Mouse (Mus musculus): Measurements from ENCODE around the gene Auts2.

Auts2 gene

DNA sequence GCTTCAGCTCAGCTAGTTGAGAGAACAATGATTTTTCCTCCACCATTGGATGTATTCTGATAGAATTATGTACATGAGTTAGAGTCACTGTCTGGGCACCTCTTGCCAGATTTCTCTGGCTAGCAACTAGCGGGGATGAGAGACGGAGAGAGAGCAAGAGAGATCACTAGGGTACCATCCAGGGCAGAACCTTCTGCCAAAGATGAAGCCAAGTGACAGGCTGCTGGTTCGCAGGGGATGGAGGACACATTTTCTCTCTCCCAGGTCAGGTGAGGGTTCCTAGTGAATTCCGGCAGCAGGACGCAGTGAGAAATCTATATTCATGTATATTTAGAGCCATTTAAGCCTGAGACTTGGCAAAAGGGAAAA, 956.8 kb downstream of the Auts2 start:
- no peak for DNase-seq

DNA sequence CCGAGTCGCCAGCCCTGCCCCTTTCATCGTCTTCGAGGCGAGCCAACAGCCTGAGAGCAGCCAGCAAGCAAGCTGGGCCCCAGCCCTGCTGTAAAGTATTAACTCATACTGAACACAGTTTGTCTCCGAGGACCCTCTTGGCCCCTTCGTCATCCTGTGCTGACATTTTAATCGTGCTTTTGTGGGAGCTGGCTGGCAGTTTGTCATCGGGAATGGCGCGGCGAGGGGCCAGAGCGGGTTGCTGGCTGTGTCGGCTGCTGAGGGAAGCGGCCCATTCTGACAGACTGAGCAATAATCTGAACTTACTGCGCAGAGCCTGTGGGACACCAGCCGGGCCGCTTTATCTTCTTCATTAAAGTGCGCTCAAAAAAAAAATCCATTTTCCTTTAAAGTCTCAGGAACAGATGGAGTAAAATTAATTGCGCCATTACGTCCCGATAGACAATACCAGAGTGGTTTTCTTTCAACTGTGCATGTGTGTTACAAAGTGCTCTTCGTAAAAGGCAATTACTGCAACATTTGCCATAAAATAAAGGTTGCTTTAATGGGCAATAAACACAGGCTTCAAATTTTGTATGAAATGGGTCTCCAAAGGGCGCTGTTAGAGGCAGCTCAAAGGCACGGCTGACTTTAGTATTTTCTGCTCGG, 957.3 kb downstream of the Auts2 start:
- DNase-seq: no peak

DNA sequence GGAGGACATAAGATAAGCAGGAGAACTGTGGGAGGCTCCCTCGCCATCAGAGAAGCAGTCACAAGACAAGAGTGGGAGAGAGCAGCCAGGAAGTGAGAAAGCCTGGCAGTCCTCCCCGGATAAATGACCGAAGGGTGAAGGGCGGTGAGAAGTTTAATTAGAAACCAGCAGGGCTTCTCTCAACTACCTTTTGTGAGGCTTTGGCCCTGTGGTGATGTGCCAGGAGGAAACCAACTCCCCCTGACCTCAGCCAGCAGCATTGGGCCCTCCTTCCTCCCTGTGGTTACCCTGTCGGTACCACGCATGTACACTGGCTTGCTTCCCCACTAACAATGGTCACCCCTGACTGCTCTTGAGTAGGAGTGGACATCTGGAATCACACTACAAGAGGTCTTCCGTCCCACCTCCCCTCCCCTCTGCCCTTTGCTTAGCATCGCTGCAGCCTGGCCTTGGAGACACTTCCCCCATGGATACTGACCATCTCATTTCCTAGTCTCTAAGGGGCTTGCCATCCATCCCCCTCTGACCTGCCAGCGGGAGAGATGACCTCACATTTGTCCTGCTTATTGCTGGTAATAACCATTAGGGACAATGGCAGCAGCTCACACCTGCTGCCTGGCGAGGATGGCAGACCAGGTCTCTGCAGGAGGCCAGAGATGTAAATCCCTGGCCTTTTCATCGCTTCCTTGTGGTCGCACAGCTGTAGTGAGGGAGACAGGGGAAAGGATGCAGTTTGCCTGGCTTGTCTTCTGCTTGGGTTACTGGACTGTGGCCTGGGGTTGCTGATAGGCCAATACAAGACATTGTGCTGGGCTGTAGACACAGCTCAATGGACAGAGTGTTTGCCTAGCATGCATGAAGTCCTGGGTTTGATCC, 958.6 kb downstream of the Auts2 start:
- DNase-seq: no peak

DNA sequence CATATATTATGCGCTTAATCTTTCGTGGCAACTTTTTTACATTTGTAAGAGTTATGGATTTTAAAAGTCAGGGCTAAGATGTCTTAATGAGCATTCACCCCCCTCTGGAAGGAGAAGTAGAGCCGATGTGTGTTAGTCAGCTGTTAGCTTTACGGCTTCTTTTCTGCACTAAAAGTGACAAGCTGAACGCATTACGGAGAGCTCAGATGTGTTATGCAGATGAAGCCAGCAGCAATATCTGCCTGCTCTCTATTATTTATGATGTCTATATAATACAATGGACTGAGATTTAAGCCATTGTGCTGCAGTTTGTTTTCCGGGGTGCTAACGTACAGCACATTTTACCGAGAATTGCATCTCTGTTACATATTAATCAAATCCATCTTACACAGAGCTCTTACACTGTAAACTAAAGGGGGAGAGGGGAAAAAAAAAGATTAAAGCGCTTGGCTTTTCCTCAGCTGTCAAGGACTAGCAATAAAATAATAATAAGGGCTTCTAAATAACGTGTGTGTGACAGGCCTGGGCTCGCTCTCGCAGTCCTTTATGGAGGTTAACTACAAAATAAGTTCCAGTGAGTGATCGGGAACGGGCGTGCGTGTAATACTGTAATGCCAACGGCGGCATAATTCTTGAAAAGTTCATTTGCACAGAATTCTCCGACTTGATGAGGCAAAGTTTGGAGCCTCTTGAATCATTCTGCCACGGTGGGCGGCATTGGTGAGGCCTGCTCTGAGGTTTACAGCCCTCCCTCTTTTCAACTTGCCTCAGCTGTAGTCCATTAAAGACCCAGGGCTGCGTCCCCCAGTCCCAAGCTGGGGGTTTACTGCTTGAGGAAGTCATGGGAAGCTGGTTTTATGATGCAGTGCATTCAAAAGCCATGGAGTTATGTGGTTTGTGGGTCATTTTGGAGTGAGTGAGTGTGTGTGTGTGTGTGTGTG, 961.8 kb downstream of the Auts2 start:
- no peak for DNase-seq

DNA sequence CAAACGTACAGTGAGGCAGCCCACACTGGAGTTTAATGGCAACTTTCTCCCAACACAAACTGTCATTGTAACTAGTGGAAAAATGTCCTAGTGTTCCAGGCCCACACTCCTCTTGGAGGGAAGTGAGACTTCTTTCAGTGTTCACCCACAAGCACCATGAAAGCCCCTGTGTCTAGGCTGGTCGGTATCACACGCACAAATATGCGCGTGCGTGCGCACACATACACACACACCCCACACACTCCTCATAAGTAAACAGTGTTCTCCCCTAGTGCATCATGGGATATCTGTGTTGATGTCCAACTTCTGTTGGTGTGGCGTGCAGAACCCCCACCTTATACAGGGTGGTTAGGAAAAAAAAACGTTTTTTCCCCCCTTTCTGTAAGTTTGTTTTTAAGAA, 964.4 kb downstream of the Auts2 start:
- DNase-seq: no peak

DNA sequence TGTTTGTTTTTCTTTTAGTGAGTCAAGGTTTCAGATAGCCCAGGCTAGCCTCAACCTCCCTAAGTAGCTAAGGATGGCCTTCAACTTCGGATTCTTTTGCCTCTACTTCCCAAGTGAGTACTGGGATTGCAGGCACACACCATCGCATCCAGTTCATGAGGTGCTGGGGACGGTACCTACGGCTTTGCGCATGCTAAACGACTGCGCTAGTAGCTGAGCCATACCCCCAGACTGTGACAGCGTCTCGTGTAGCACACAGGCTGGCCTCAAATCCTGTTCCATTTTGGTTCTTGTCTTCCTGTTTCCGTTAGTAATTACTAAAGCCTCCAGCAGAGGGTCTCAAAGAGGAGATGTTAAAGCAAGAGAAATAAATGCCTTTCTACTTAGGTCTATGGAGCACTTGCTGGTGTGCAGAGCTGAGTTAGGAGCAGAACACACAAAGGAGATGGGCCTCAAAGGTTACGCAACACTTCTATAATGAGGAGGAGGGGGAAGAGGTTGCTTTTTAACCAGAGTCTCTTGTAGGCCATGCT, 967.3 kb downstream of the Auts2 start:
- no peak for DNase-seq

DNA sequence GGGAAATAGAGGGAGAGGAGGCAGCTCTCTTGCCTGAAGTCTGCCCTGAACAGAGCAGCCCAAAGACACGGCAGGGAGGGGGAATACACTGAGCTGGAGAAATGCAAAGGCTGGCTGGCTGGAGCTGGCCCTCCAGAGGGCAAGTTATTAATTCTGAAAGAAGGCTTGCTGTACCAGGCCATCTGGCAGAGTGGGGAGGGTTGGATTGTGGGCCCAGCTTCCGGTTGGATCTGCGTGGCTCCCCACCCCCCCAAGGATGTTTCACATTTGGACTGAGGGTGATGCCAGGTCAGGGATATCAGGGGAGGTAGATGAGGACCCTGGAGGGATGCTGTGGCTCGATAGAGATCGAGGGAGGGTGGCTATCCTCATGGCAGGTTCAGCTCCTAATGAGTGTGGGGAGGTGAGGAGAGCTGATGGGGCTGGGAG, 968.0 kb downstream of the Auts2 start:
- DNase-seq: no peak

DNA sequence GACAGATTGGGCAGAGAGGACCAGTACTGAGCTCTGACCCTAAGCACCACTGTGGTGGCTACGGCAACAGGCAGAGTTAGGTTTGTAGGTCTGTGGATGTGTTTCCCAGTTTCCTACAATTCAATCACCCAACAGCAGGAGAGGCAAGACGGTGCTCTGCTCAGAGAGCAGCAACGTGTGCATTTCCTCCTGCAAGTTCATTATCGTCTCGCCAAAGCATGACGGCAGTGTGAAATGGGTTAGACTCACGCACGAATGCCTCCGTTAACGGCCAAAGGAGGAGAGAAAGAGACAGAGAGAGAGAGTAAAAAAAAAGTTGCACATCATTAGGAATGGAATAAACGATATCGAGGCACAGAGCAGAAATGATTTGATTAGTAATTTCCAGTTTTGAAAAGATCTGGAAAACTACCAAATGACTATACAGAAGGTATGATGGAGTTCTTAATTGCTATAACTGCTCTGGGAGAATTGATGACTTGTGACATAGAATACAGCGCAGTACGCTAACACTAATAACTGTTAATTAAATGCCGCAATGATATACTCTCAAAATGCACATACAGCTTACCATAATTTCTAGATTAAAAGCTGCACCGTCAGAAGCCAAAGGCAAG, 968.6 kb downstream of the Auts2 start:
- DNase-seq: no peak

DNA sequence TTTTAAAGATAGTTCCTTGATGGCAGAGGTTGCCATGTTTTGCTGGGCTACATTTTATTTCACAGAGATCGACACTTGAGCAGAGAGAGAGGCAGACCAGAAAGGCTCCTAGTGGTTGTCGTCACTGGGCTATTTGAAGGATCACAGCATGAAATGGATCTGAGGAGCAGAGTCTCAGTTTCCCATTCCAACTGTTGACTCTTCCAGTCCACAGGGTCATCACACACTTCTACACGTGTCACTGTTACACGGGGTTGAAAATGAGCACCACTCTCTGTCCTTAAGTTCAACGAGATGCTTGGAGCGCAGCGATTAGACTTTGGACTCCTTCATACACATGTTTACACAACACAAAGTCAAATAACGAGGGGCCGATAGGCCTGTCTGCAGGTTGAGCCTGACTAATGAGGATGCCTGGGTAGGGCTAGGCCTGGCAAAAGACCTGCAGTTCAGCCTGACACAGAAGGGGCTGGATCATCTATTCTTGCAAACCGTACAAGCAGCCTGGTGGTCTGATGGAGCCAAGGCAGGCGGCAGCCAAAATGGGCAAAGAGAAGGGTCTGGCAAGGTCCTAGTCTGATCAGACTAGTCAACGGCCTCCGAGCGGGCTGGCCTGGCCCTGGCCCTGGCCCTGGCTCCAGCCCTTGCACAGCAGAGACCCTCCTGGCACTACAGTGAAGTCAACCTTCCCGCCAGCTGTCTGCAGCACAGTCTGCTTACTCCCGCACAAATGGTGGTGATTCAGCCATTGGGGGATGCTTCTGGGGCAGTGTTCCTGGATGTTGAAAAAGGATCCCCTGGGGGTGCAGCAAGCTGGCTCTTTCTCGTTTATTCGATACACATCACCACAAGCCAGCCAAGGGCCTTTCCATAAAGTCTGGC, 969.6 kb downstream of the Auts2 start:
- no peak for DNase-seq

DNA sequence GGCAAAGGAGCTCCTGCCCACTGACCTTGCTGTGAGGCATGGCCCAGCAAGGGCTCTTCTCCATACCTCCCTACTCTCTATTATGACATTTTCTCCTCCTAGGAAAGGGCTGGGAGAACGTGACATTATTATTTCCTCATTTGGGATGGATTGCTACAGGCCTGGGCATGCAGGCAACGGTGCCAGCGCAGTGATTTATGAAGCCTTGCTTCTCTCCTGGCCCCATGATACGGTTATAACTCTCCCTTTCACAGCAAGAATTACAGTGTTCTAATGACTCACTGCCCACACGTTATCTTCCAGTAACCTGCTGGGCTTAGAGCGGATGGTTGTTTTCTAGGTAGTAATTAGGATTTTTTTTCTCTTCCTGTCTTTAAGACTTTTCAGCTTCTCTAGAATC, 977.1 kb downstream of the Auts2 start:
- DNase-seq: no peak

DNA sequence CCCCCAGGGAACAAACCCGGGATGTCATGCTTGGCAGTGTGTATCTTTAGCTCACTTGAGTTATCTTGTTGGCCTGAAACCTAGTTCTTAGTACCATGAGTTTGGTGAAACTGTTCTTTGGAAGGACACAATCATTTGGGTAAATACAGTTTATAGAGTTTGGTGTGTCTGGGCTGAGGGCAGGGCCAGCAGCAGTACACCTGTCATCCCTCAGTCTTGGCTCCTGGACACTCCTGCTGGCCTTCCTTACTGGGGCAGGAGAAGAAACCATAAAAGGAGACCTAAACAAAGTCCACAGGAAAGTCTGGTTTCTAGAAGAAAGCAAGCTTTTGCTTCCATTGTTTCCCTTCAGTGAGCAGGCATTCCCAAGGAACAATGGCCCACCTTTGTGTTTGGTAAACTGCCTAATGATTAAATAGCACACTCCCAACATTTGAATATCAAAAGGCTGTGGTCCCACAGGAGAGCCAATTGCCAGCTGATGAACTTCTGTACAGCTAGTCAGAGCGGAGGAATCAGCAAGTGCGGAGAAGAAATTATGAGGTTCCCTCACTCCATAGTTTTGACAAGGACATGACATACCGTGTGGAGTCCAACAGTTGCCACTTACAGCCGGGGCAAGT, 979.4 kb downstream of the Auts2 start:
- no peak for DNase-seq

DNA sequence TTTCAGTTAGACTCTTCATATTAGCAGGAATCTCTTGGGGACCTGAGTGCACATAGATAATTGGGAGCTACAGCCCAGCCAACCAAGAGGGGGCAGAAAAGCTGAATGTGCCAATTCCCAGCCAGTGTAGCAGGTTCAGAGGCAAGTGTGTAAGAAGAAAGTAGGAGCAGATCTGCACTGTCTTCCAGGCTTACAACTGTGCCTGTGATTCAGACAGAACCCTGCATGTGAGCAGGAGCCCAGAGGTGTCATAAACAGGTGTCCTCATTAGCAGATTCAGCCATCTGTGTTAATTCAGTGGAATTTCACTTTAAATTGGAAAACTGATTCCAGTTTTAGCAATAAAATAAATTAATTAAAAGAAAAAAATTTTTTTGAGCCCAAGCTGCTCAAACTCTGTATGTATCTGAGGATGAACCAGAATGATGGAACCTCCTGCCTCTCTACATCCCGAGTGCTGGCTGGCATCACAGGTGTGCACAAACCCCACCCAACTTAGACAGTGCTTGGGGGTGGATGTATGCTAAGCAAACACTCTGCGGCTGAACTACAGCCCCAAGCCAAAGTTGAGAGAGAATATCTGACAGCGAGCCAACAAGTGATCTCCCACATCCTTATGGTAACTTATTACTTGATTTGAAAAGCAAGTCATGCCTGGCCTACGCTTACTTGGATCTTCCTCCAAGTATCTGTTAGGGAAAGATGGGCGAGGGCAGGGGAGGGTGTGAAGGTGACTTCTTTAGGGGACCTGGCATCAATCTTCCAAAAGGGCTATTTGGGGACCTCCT, 982.2 kb downstream of the Auts2 start:
- DNase-seq: no peak

DNA sequence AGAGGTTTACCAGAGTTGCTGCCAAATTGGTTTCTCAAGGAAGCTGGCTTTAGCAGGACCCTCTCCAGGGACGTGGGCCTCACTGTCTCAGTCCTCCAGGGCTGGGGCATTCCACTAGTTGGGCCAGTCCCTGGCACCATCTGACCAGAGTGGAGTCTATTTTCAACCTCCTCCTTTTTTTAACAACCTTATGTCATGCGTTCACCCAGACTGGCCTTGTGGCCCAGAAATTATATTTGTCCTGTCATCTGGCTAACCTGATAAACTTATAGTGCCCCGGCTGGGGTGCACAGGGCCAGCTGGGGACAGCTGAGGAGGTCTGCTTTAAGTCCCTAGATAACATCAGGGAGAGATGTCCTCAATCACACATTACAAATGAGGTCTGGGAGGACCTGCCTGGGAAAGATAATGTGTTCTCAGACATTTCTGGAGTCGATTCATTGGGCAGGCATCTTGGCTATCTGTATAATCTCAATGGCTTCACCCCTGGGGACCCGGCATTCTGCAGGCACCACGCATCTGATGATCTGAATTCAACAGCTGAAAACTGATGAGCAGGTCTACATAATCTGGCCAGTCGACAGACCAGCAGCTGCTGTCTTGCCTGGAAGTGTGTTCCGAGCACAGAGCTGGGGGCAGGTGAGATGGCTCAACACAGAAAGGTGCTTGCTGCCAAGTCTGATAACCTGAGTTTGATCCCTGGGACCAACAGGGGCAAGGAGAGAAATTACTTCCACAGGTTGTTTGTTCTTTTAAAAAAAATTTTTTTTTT, 984.6 kb downstream of the Auts2 start:
- no peak for DNase-seq

DNA sequence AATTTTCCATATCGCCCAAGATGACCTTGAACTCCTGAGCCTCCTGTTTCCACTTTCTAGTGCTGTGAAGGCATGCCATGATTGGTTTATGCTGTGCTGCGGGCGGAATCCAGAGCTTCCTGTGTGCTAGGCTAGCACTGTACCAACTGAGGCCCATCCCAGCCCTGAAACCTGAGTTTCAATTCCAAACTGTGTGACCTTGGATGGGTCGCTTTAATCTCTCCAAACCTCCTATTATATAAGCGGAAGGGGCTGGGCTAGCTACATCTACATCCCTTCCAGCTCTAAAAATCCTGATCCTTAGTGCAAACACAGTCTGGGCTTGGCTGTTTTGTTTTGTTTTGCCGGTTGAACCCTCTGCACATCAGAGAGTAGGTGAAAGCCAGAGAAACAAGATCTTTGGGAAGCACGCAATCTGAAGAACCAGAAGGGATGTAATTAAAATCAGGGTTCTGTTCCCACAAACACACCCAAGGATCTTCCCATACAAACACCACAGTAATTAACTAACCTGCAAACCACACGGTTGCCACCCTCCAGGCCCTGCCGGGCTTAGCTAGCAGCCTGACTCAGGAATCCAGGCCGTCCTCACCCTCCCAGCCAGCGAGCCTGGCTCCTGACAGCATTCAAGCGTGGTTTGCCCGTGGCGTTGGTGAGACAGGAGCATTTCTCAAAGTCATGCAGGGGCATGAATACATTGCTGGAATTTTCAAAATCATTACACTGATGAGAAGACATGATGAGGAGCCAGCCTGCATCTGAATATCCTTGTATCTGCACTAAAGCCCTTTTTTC, 985.4 kb downstream of the Auts2 start:
- no peak for DNase-seq

DNA sequence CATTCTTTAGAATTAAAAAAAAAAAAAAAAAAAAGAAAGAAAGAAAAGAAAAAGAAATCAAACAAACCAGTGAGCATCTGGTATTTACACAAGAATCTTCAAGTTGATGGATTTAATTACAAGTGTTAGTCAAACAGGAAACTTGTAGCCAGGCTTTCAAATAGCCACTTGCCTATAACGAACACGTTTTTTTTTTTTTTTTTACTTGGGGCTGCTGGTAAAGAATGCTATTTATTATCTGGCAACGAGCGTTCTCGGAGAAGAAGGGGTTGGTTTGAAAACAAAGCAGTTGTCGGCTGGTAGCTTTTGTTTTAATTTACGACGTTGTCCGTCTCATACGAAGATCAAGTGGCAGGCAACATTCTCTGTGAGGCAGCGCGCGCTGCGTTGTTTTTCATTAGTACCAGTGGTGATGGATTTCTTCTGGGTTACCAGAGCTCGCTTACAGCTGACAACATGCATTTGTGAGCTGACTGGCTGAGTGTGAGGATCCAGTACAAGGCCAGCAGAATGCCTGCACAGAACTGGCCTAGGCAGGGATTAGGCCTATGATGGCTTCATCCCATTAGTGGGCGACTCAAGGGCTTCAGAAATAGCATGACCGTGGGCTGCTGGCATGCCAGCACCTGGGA, 994.1 kb downstream of the Auts2 start:
- DNase-seq: no peak

DNA sequence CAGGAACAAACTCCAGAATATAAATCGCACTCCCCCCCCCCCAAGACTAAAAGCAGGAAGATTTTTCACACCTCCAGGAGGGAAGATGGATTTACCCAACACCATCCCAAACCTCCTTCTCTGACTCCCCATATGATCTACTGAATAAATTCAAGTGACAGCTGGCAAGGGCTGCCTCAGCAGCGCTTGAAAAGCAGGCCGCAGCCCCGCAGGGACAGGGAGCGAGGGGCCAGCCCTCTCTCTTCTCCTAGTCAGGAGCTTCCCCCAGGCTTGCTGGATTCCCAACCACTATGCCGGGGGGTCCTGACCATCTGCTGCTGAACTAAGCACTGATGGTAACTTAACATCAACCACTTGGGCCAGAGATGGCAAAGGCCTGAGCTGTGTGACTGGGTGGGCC, 995.2 kb downstream of the Auts2 start:
- DNase-seq: no peak

DNA sequence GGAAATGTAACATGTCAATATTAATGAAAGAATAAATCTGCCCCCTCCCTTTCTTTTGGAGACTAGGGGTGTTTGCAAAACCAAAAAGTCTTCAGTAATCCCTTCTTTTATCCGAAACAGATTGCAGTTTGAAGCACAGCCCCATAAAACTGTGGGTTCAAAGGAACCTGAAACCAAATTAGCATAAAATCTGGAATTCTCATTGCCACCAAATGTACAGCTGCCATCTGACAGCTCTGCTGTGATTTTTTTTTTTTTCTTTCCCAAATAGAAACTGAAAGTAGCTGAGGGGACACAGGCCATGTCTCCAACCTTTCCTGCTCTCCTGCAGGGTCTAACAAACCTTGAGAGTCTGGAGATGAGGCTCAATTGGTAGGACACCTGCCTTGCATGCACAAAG, 996.7 kb downstream of the Auts2 start:
- no peak for DNase-seq

DNA sequence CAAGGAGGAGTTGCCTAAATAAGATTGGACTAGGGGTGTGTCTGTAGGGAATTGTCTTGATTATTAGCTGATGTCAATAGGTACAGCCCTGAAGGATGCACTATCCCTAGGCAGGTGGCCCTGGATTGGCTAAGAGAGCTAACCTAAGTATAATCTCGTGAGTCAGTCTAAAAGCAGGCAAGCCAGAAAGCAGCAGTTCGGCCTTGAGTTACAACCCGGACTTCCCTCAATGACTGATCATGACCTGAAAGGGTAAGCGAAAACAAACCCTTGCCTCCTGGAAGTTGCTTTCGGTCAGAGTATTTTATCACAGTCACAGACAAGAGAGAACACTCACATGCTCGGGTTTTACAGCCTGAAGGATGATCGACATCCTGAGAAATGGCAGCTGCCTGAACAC, 998.8 kb downstream of the Auts2 start:
- DNase-seq: no peak

Measured in cerebellum, adult 11 months (tissue).